Mouse (Mus musculus) bone marrow, adult 2 months (tissue): ENCODE results near the gene Scgb1b24. TPM values are rescaled to one million over a fixed set of nuclear protein-coding genes. Genes with fewer than 3 reads are reported as not detected.

ENCODE experiments used
- H3K27ac ChIP-seq: fragments of 200-500 bp; 2 replicates; pipeline ENCODE4 v1.5.1; 2012; ENCODE audit warnings: low read depth, mild to moderate bottlenecking, control low read depth, inconsistent platforms, low read length; ENCODE audit not compliant: control insufficient read depth, poor library complexity, insufficient read depth
- H3K4me1 ChIP-seq: fragments of 200-500 bp; 2 replicates; pipeline ENCODE4 v1.6.1; 2011; ENCODE audit warnings: low read length; ENCODE audit not compliant: control insufficient read depth, insufficient read depth
- H3K4me3 ChIP-seq: fragments of 200-500 bp; replicated peaks from 2 replicates; pipeline ENCODE3; 2011; ENCODE audit warnings: mild to moderate bottlenecking, low read depth, low read length, control low read depth; ENCODE audit not compliant: control insufficient read depth
- CTCF ChIP-seq: fragments of 200-500 bp; IDR thresholded peaks from 2 replicates; pipeline ENCODE4 v1.5.1; 2011; ENCODE audit warnings: low read length, control low read depth; ENCODE audit not compliant: control insufficient read depth, insufficient read depth
- POLR2A ChIP-seq: fragments of 200-500 bp; IDR thresholded peaks from 2 replicates; pipeline ENCODE4 v1.6.1; 2011; ENCODE audit warnings: low read depth, mild to moderate bottlenecking, control low read depth, low read length, borderline replicate concordance; ENCODE audit not compliant: control insufficient read depth
- WGBS: fragments of 180-500 bp; shearing (Covaris S2); methylation state at CpG from one replicate; pipeline ENCODE4 v1.1.7; 2018; 5-methylcytosine and 5-hydroxymethylcytosine counted together
- polyA plus RNA-seq: library from polyadenylated mRNA; stranded (reverse); fragments of >200 nt; gene quantifications from 2 replicates; pipeline ENCODE4 v1.2.4, GENCODE M21; 2011; ENCODE audit warnings: low replicate concordance; ENCODE audit not compliant: missing spikeins, insufficient read depth, insufficient read length

Gene Scgb1b24
- not detected in 2 replicates for polyA plus RNA-seq

DNA sequence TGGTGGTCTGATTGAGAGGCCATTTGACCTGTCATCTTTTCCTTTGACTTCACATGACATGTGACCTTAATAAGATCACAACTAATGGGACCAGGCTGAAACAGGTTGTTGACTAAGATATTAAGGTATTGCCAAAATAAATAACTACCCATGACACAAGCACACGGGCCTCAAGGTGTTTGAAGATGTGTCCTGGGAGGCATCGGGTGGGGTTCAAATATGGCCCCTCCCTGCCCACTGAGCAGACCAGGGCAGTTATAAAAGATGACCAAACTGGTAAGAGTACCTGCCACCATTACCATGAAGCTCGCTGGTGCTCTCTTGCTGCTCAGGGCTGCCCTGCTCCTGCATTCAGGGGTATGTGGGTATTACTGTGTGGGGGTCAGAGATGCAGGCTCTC, at the start of gene Scgb1b24:
Gene Scgb1b24 (plus strand): TSS at position 301 of the 400 bp plus-strand sequence.
- H3K4me1 ChIP-seq: no peaks in the 10 kb centered on the region
- H3K27ac ChIP-seq: no peak within 1 kb of the TSS
- no peak within 1 kb of the TSS for H3K4me3 ChIP-seq
- TF ChIP-seq CTCF: no peak
- no peak for TF ChIP-seq POLR2A
- 73% methylated on average over 3 of the region's 3 CpGs for WGBS

DNA sequence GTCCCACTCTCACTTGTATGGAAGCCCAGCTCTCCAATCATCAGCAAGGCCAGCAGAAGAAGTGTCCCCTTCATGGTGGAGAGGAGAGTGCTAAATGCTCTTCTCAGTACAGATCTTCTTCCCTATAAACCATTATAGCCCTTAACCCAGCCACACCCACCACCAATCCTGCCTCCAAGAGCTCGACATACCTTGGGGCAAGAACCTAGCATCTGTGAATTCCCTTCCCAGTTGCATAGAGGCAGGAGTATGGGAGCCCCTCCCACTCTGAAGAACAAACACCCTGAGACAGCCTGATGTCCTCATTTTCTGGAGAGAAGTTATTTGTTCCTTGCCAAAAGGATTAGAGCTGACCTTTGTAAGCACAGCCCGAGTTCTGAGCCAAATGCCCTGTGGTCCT, 4.4 kb upstream of the Scgb1b24 start, which contains the start of gene Scgb2b24:
Gene Scgb2b24 (minus strand): TSS at position 101 of the 400 bp plus-strand sequence.
- no peak within 1 kb of the TSS for H3K4me3 ChIP-seq
- TF ChIP-seq POLR2A (no peak), CTCF (no peak)
- 65% methylated on average over 2 of the region's 2 CpGs for WGBS
- H3K4me1 ChIP-seq: no peaks in the 10 kb centered on the region
- H3K27ac ChIP-seq: no peak within 1 kb of the TSS

Other genes starting within 250 kb of the Scgb1b24 start
- gene Scgb2b21, start 223.3 kb upstream of the Scgb1b24 start, polyA plus RNA-seq: not detected in 2 replicates
- gene Scgb2b24, start 4.5 kb upstream of the Scgb1b24 start, polyA plus RNA-seq: not detected in 2 replicates
- gene Scgb2b26, start 201.2 kb downstream of the Scgb1b24 start, polyA plus RNA-seq: not detected in 2 replicates